Mouse (Mus musculus) olfactory bulb, adult 2 months (tissue): Measurements from ENCODE around the gene Slc25a16.

ENCODE experiments used
- CTCF ChIP-seq: fragments of 200-500 bp; IDR thresholded peaks from 2 replicates; pipeline ENCODE4 v1.5.1; 2012; ENCODE audit warnings: low read depth, mild to moderate bottlenecking, low read length, moderate library complexity; ENCODE audit not compliant: insufficient read depth
- POLR2A ChIP-seq: fragments of 200-500 bp; IDR thresholded peaks from 2 replicates; pipeline ENCODE4 v1.6.1; 2012; ENCODE audit warnings: mild to moderate bottlenecking, low read depth, low read length, moderate library complexity; ENCODE audit not compliant: insufficient read depth

GRCm38 (mm10) chr10:62966291-62966690, 45.9 kb downstream of the Slc25a16 start:
- TF ChIP-seq POLR2A (no peak), CTCF (no peak)
